Mouse (Mus musculus) skeletal muscle tissue, postnatal 0 days (tissue): Measurements from ENCODE around the gene Glb1. TPM values are rescaled to one million over a fixed set of nuclear protein-coding genes. Genes with fewer than 3 reads are reported as not detected.

ENCODE experiments used
- polyA plus RNA-seq: library from polyadenylated mRNA; unstranded; fragments of >200 nt; fragmentation: Nextera tagmentation; extraction: Ambion mirVana; gene quantifications from 2 replicates; pipeline ENCODE4 v1.2.1, GENCODE M21; 2015

Glb1 gene
- 13.3 and 16.7 TPM in 2 replicates for polyA plus RNA-seq

DNA sequence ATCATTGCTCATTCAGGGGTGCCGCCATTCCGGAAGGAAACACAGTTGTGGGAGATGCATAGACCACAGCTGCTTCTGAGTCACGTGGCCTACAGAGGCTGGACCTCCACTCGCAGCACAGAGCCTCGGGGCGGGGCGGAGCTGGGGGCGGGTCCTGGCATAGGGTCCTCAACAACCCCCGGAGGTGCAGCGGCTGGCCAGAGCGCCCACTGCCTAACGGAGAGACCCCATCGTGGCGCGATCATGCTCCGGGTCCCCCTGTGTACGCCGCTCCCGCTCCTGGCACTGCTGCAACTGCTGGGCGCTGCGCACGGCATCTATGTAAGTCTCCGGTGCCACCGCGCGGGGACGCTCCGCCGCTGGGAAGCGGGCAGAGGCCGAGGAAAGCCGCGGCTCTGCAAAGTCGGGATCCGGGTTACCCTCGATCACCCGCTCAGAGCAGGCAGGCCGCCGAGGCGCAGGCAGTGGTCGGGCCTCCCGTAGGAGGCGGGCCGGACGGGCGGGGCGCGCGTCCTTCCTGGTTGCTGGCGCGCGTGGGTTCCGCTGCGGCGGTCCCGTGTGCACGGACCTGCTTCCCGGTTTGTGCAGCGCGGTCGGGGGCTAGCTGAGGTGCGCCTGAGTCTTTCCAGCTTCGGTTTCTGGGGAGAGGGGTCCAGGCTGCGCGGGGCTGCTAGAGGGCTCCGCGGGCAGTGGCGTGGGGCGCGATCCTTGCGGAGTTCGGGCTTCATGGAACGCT is at the start of gene Glb1, which contains the start of gene Tmppe:
Gene Glb1 (plus strand): TSS at position 128 of the 736 bp plus-strand sequence.
Gene Tmppe (plus strand): TSS at position 157 of the 736 bp plus-strand sequence.

DNA sequence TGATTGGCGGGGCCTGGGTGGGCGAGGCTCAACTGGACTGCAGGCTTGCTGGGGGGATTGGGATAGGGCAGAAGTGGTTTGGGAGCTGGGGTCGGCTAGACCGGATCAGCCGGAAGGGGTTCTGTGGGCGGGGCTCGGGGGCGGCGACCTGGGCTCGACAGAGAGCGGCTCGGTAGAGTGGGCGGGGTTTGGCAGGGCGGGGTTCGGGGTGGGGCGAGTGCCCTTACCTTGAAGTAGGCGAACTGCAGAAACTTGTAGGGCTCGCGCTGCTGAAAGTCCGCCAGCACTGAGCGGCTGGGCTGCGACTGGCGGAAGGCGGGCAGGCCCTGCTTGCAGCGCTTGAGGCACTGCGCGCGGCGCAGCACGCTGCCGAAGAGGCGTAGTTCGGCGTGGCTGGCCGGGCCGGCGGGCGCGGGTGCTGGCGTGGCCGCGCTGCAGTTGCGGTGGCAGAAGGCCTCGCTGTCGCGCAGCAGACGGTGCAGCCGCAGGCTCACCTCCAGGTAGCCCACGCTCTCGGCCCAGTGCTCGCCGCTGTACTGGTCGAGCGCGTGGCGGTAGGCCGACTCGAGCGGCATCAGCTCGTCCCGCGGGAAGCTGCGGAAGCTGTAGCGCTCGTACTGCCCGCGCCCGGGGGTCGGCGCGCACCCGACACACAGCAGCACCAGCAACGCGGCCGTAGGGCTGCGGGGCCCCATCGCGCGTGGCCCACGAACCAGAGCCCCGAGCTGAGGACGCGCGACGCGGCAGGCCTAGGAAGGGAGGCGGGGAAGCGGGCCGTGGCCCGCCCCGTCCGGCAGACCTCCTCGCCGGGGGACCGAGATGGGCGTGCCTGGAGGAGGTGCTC is 10.7 kb upstream of the Glb1 start, which contains the start of gene Crtap:
Gene Crtap (minus strand): TSS at position 771 of the 844 bp plus-strand sequence.

DNA sequence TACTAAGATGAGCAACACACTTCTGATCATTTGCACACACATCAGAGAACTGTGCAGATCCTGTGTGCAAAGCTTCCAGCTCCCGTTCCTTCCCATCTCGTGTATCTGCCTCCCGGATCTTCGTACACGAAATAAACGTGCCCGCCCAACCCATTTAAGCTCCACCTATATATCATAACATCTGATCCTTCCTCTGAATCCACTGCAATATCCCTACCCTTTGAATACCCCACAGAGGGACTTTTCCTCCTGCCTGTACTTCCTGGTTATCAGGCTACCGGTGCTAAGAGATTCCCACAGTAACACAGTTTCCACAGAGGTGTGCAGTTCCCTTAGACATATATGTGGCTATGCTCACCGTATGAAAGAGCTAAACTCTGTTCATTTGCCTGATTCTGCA is 103.9 kb downstream of the Glb1 start, which contains the start of gene Ccr4:
Gene Ccr4 (minus strand): TSS at position 101 of the 400 bp plus-strand sequence.

DNA sequence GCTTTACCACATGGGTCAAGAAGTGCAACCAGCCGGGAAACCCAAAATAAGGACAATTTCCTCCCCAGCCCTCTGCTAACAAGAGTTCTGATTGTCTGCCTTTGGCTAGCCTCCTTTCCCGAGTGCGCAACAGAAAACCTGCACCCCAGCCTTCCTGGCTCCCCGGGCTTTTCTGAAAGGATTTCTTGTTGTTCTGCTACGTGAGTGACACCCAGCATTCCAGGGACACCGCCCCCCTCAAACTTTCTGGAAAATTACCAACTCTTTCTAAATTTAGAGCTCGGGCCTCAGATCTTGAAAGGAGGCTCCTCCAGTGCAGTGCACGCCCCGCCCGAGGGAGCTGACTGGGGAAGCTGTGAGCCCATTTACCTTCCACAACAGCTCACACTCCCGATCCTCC is 114.5 kb downstream of the Glb1 start, which contains the start of gene C130032M10Rik:
Gene C130032M10Rik (plus strand): TSS at position 334 of the 400 bp plus-strand sequence.

Other genes with a start within 250 kb of the Glb1 start
- not detected in 2 replicates for gene Bcl2a1c, start 70.9 kb upstream of the Glb1 start, polyA plus RNA-seq
- gene Crtap, start 10.4 kb upstream of the Glb1 start, polyA plus RNA-seq, result 90.7 and 128 TPM in 2 replicates
- gene Tmppe, start within 50 bp of the Glb1 start, polyA plus RNA-seq, result 2.5 and 2.7 TPM in 2 replicates
- 0.38 TPM in 1 of 2 replicates, not detected in the other for gene Ccr4, start 103.8 kb downstream of the Glb1 start, polyA plus RNA-seq
- gene C130032M10Rik, start 114.6 kb downstream of the Glb1 start, polyA plus RNA-seq, result 0.18 TPM in 1 of 2 replicates, not detected in the other
- 0.01 TPM in 1 of 2 replicates, not detected in the other for gene Trim71, start 163.3 kb downstream of the Glb1 start, polyA plus RNA-seq
- 25.3 and 25.9 TPM in 2 replicates for gene Cnot10, start 239.1 kb downstream of the Glb1 start, polyA plus RNA-seq